Mouse (Mus musculus) embryonic facial prominence, embryonic 11.5 days (tissue): ENCODE measurements around the gene Lime1. TPM values are rescaled to one million over a fixed set of nuclear protein-coding genes. Genes with fewer than 3 reads are reported as not detected.

ENCODE experiments used
- ATAC-seq: fragments of 200-750 bp; cut with Nextera tagmentation; replicated peaks from 2 replicates; pipeline ENCODE4 v1.8.0; 2017; ENCODE audit warnings: low read depth; ENCODE audit not compliant: insufficient number of reproducible peaks, low FRiP score, low TSS enrichment
- DNase-seq: peaks from one replicate; pipeline ENCODE4 v3.0.0-alpha.2; 2015; ENCODE audit warnings: low spot score
- H3K27ac ChIP-seq: fragments of 300-500 bp; sonication (generic); replicated peaks from 2 replicates; pipeline ENCODE4 v1.5.1; 2014; ENCODE audit warnings: mild to moderate bottlenecking, low read depth, low read length, control low read depth
- H3K27me3 ChIP-seq: fragments of 300-500 bp; sonication (generic); 2 replicates; pipeline ENCODE4 v1.6.1; 2014; ENCODE audit warnings: mild to moderate bottlenecking, low read length, moderate library complexity, mixed read lengths; ENCODE audit not compliant: control insufficient read depth, insufficient read depth
- H3K36me3 ChIP-seq: fragments of 300-500 bp; sonication (generic); replicated peaks from 2 replicates; pipeline ENCODE4 v1.6.1; 2014; ENCODE audit warnings: low read depth, mild to moderate bottlenecking, low read length, moderate library complexity, mixed read lengths; ENCODE audit not compliant: control insufficient read depth, insufficient read depth
- H3K4me1 ChIP-seq: fragments of 300-500 bp; sonication (generic); 2 replicates; pipeline ENCODE4 v1.6.1; 2014; ENCODE audit warnings: low read length, mixed read lengths; ENCODE audit not compliant: control insufficient read depth, insufficient read depth
- H3K4me2 ChIP-seq: fragments of 300-500 bp; sonication (generic); 2 replicates; pipeline ENCODE4 v1.6.1; 2014; ENCODE audit warnings: low read depth, mild to moderate bottlenecking, control low read depth, low read length, moderate library complexity
- H3K4me3 ChIP-seq: fragments of 300-500 bp; sonication (generic); 2 replicates; pipeline ENCODE4 v1.5.1; 2014; ENCODE audit warnings: low read depth, low read length, control low read depth
- H3K9ac ChIP-seq: fragments of 300-500 bp; sonication (generic); replicated peaks from 2 replicates; pipeline ENCODE4 v1.6.1; 2014; ENCODE audit warnings: mild to moderate bottlenecking, control low read depth, low read length
- H3K9me3 ChIP-seq: fragments of 300-500 bp; sonication (generic); replicated peaks from 2 replicates; pipeline ENCODE4 v1.6.1; 2016; ENCODE audit warnings: mild to moderate bottlenecking, low read length, inconsistent platforms, mixed read lengths; ENCODE audit not compliant: control insufficient read depth
- WGBS: fragments of 180-500 bp; shearing (Covaris S2); extraction: QIAGEN DNeasy Blood & Tissue Kit; methylation state at CpG from one replicate; pipeline ENCODE4 v1.1.7; 2014; 5-methylcytosine and 5-hydroxymethylcytosine counted together
- polyA plus RNA-seq: library from polyadenylated mRNA; unstranded; fragments of >200 nt; fragmentation: Nextera tagmentation; extraction: Ambion mirVana; gene quantifications from 2 replicates; pipeline ENCODE4 v1.2.1, GENCODE M21; 2014

Lime1 gene
- polyA plus RNA-seq, 1 experiment from 2014 or later: 15.2 TPM

DNA sequence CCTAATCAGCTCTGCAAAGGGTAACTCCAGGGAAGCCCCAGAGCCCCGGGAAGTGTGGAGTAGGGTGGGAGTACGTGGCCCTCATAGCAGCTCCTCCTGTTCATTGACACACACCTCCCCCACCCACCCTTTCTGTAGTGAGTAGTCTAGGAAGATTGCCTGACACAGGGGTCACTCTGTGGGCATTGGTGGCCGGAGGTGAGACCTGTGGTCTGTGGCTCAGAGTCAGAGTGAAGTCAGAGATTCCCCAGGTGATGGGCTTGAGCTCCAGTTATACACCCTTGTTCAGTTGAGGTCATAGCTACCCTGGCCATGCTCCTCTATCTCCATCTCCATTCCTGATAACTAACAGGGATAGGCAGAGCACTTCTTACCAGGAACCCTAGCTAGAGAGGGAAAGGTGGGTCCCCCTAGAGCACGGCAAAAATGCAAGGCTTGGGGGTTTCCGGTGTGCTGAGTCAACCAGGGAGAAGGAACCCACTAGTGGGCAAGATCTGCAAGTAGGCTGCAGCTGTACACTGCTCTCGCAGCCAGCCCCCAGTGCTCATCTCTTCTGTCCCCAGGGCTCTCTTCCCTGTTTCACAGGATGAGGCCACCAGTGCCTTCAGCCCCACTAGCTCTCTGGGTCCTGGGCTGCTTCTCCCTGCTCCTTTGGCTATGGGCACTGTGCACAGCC is 1.9 kb downstream of the Lime1 start:
- H3K4me3 ChIP-seq: no peak overlapping the region
- H3K27me3 ChIP-seq: no peaks in the 10 kb centered on the region
- H3K4me2 ChIP-seq: no peak overlapping the region
- no peak overlapping the region for H3K27ac ChIP-seq
- 89% methylated on average over 6 of the region's 6 CpGs for WGBS
- peaks cover 4% of the 10 kb centered on the region for H3K36me3 ChIP-seq
- no peak overlapping the region for H3K9ac ChIP-seq
- H3K9me3 ChIP-seq: no peaks in the 10 kb centered on the region
- H3K4me1 ChIP-seq: no peaks in the 10 kb centered on the region
- ATAC-seq: no peak
- no peak for DNase-seq

DNA sequence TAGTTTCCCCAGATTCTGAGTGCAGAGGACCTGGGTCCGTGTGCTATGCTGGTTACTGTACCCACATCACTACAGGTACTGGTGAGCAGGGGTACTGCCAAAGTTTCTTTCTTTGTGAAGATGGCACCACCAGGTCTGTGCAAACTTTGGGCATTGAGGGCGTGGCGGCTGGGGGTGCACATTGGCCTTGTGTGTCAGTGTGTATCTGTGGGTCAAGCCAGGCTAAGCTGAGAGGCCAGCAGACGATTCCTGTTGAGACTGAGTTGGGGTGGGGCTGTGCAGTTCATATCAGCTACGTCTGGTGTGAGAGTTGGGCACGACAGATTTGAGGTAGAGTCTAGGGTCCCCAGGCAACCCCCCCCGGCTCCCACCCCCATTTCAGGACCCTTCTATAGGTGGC is 4.6 kb downstream of the Lime1 start:
- Histone ChIP-seq H3K9me3 (no peaks in the 10 kb centered on the region), H3K36me3 (no peaks in the 10 kb centered on the region; the same call in 1 of the 2 replicates), H3K4me2 (no peak overlapping the region), H3K27ac (no peak overlapping the region), H3K27me3 (no peaks in the 10 kb centered on the region), H3K4me3 (no peak overlapping the region), H3K9ac (no peak overlapping the region), H3K4me1 (no peaks in the 10 kb centered on the region)
- 89% methylated on average over 7 of the region's 7 CpGs for WGBS
- no peak for ATAC-seq
- DNase-seq: no peak

DNA sequence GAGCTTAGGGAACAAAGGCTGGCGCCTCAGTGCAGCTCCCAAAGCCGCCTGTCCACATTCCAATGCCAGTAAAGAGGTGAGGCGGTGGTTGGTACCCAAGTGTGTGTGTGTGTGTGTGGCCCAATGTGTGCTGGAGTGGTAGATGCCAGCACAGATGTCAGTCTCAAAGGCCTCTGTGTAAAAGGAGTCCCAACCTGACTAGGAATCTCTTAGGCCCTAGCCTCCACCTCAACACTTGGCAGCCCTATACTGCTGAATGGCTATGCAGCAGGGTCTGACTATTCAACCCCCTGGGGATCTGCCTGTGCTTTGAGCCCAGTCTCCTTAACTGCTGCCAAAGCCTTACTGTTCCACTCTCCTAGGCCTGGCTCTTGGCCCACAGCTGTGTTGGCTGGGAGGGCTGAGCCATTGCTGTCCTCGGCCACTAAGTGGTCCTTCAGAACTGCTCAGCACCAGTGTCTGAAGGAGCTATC is 5.1 kb downstream of the Lime1 start:
- ATAC-seq: no peak

DNA sequence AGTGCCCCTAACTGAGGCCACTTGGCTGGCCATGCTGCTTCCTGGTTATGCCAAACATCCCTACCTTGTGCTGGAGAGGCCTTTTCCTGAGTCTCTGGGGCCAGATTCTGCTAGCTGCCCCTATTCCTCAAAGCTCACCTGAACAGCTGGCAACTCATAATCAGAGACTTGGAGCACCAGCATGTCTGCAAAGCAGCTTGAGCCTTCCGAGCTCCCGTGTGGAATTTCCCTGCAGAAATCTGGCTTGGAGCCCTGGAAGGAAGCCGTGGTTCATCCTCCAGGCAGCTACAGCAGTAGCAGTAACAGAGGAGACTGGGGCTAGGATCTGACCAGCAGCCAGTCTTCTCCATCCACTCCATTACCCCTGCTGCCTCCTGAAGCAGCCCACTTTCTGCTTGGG is 6.0 kb downstream of the Lime1 start:
- no peak overlapping the region for H3K27ac ChIP-seq
- no peaks in the 10 kb centered on the region for H3K4me1 ChIP-seq
- ATAC-seq (no peak), DNase-seq (no peak)
- no peaks in the 10 kb centered on the region for H3K9me3 ChIP-seq
- H3K4me2 ChIP-seq: no peak overlapping the region
- WGBS: 83% methylated on average over 3 of the region's 3 CpGs
- H3K27me3 ChIP-seq: no peaks in the 10 kb centered on the region
- no peak overlapping the region for H3K4me3 ChIP-seq
- H3K36me3 ChIP-seq: no peaks in the 10 kb centered on the region; the same call in 1 of the 2 replicates
- H3K9ac ChIP-seq: no peak overlapping the region

More for the DNA sequence above, 5.1 kb downstream of the Lime1 start:
- 79% methylated on average over 4 of the region's 4 CpGs for WGBS
- no peaks in the 10 kb centered on the region for H3K4me1 ChIP-seq
- no peak overlapping the region for H3K4me2 ChIP-seq
- no peak for DNase-seq
- H3K9ac ChIP-seq: no peak overlapping the region
- H3K27me3 ChIP-seq: no peaks in the 10 kb centered on the region
- H3K36me3 ChIP-seq: no peaks in the 10 kb centered on the region; the same call in 1 of the 2 replicates
- no peak overlapping the region for H3K27ac ChIP-seq
- no peaks in the 10 kb centered on the region for H3K9me3 ChIP-seq
- H3K4me3 ChIP-seq: no peak overlapping the region

DNA sequence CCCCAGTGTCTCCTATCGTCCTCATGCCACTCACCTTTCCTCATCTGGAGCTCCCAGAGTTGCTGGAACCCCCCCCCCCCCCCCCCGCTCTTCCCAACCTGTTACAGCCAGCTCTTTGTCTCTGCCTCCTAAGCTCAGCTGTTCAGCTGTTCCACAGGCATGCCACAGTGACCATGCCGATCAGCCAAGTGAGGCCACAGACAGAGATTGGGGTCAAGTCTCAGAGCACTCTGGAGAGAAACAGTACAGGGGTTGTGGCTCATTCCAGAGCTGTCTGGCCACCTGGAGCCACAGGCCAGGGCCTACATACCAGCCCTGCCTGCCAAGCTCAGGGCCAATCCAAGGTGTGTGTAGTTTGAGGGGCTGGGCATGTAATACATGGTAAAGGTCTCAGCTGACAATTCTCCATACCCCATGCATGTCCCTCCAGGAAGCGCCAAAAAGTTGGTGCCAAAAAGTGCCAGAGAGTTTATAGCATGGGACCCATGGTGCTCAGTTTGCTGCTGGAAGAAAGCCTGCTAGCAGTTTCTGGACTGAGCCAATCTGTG is 6.9 kb downstream of the Lime1 start:
- 78% methylated on average over 3 of the region's 4 CpGs for WGBS
- H3K4me2 ChIP-seq: no peak overlapping the region
- no peaks in the 10 kb centered on the region for H3K27me3 ChIP-seq
- no peak overlapping the region for H3K4me3 ChIP-seq
- H3K4me1 ChIP-seq: no peaks in the 10 kb centered on the region
- H3K9me3 ChIP-seq: no peaks in the 10 kb centered on the region
- DNase-seq (no peak), ATAC-seq (no peak)
- H3K36me3 ChIP-seq: no peaks in the 10 kb centered on the region; the same call in 1 of the 2 replicates
- H3K27ac ChIP-seq: no peak overlapping the region
- no peak overlapping the region for H3K9ac ChIP-seq

DNA sequence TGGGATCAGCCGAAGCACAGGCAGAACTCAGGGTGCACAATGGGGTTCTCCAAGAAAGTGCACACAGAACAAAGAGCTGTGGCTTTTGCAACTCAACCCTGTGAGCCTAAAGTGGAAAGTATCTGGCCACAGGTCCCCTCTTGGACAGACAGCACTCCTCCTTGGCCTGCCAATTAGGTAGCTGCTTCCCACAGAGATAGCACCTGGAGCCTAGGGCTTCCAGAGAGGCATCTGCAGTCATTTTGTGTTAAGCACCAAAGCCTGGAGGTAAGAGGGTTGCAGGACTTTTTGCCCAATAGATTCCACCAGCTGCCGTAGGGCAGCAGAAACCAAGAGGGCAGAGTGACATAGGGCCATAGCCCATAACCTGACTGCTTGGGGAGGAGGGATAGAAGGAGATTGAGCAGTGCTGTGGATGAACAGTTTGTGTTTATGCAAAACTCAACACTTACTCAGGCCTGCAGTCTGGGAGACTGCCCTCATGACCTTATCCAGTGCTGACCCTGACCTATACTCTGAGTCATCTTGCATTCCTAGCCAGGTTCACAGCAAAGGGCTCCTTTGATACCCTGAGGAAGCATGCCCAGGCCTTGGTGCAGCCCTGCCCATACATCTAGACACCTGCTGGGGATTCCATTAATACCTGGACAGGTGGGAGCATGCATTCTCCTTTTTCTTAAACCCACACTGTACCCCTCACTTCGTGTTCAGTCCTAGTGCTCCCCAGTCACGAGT is 10.4 kb downstream of the Lime1 start:
- WGBS: 70% methylated on average over 4 of the region's 4 CpGs
- no peaks in the 10 kb centered on the region for H3K9me3 ChIP-seq
- no peak for ATAC-seq
- no peak overlapping the region for H3K27ac ChIP-seq
- no peak overlapping the region for H3K9ac ChIP-seq
- no peaks in the 10 kb centered on the region for H3K36me3 ChIP-seq
- H3K4me2 ChIP-seq: no peak overlapping the region
- no peak for DNase-seq
- no peaks in the 10 kb centered on the region for H3K27me3 ChIP-seq
- no peak overlapping the region for H3K4me3 ChIP-seq
- no peaks in the 10 kb centered on the region for H3K4me1 ChIP-seq

DNA sequence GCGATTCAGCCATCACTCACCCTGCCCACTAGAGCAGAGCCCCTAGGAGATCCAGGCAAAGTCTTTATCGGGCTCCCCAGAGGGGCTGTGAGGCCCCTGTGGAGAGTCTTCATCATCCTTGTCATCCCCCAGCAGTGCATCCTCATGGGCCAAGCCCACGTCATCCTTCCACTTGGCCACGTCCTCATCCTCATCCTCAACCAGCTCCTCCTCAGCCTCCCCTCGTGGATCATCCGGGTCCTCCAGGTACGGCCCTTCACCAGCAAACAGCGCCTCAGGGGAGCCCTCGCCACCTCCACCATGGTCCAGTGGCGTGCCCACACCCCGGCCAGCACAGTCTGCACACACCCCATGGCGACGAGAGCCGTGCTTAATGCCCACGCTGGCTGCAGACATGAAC is 11.1 kb downstream of the Lime1 start:
- no peak for ATAC-seq
- H3K27ac ChIP-seq: no peak overlapping the region
- no peak overlapping the region for H3K4me3 ChIP-seq
- H3K4me1 ChIP-seq: no peaks in the 10 kb centered on the region
- no peaks in the 10 kb centered on the region for H3K36me3 ChIP-seq
- H3K4me2 ChIP-seq: no peak overlapping the region
- H3K9ac ChIP-seq: no peak overlapping the region
- H3K27me3 ChIP-seq: no peaks in the 10 kb centered on the region
- no peak for DNase-seq
- H3K9me3 ChIP-seq: no peaks in the 10 kb centered on the region
- 91% methylated on average over 15 of the region's 15 CpGs for WGBS

DNA sequence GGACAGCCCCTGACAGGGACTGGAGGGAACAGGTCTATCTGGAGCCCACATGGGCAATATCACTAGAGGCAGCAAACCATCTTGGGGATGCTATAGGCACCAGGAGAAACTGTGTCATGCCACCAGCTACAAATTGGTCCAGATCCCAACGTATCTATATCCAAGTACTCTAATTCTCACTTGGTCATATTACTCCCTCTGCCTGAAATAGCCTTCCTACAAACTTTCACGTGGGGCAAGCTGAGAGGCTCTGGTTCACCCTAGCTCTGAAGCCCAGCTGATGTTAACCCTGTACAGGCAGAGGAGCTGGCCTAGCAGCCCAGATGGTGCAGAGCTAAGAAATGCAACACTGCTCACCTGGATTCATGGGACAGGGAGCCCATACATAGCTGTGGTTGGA is 11.7 kb downstream of the Lime1 start:
- H3K4me3 ChIP-seq: no peak overlapping the region
- DNase-seq (no peak), ATAC-seq (no peak)
- H3K9ac ChIP-seq: no peak overlapping the region
- WGBS: 65% methylated on average over 2 of the region's 2 CpGs
- H3K27ac ChIP-seq: no peak overlapping the region
- no peaks in the 10 kb centered on the region for H3K36me3 ChIP-seq
- H3K4me2 ChIP-seq: no peak overlapping the region
- H3K27me3 ChIP-seq: no peaks in the 10 kb centered on the region
- H3K4me1 ChIP-seq: no peaks in the 10 kb centered on the region
- no peaks in the 10 kb centered on the region for H3K9me3 ChIP-seq
